Mouse (Mus musculus) large intestine, adult 2 months (tissue): ENCODE results near the gene Ndufs1. TPM values are rescaled to one million over a fixed set of nuclear protein-coding genes. Genes with fewer than 3 reads are reported as not detected.
"Not testable (repeated sequence)": the region's sequence is repeated elsewhere in the genome, so short reads cannot be mapped to it uniquely, and the experiment has no call there.

Source experiments
- DNase-seq: peaks from one replicate; pipeline ENCODE4 v3.0.0-alpha.2; 2012; ENCODE audit warnings: low read depth, low spot score
- WGBS: fragments of 180-500 bp; shearing (Covaris S2); methylation state at CpG from one replicate; pipeline ENCODE4 v1.1.7; 2018; 5-methylcytosine and 5-hydroxymethylcytosine counted together
- polyA plus RNA-seq: library from polyadenylated mRNA; depleted of rRNA; stranded (reverse); fragments of >200 nt; gene quantifications from 2 replicates; pipeline ENCODE4 v1.2.3, GENCODE M21; 2012

Ndufs1 gene
- polyA plus RNA-seq, 1 experiment: 51.2 TPM

DNA sequence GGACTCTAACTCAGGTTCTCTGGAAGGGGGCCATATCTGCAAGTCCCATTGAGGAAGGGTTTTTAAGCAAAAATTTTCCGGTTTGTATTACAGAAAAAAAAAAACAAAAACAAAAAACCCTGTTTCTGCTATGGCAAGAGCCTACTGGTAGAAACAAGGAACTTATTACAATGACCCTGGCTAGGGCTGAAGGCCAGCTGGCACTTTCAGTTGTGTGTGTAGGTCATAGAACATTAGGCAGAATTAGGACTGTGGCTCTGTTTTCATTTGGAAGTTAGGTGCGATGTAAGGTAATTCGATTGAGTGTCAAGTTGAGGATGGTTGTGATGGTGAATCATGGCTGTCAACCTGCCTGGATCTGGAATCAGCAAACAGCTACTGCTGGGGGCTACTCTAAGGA is 11.9 kb upstream of the Ndufs1 start:
- DNase-seq: no peak
- 82% methylated on average over 3 of the region's 3 CpGs for WGBS

DNA sequence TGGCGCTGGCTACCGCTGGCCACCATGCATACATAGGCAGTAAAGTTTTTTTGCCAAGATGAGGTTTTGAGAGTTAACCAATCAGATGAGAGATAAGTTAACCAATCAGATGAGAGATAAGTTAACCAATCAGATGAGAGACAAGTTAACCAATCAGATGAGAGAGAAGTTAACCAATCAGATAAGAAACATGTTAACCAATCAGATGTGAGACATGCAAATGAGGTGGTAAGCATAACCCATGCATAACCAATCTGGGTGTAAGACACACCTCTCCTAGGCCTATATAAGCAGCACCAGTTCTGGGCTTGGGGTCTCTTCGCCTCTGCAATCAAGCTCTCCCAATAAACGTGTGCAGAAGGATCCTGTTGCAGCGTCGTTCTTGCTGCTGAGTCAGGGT is 8.8 kb upstream of the Ndufs1 start:
- WGBS: 92% methylated on average over 6 of the region's 6 CpGs
- DNase-seq: not testable (repeated sequence)

DNA sequence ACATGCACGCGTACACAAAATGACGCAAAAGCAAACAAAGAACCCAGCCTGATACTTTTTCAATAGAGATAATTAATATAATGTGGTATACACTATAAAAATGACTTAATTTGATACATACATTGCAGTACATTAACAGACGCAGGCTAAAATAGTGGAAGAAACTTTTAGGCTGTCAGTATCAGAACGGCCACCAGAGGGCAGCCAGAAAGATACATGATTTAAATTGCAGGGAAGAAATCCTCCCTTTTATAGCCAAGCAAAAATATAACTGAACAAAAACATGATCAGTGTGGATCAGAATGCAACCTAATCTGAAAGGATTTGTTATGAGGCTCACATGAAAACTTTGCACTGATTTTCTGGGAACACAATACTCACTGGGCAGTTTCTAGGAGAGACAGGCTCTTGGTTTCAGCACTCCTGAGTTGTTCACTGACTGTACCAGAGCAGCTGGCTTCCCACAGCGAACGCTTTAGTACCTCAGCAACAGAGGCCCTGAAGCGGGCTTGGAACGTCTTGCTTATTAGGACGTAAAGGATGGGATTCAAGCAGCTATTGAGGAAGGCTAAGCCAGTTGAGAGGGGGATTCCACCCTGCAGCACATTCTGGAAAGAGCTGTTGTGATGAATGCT is 6.1 kb upstream of the Ndufs1 start:
- no peak for DNase-seq
- 59% methylated on average over 10 of the region's 10 CpGs for WGBS

DNA sequence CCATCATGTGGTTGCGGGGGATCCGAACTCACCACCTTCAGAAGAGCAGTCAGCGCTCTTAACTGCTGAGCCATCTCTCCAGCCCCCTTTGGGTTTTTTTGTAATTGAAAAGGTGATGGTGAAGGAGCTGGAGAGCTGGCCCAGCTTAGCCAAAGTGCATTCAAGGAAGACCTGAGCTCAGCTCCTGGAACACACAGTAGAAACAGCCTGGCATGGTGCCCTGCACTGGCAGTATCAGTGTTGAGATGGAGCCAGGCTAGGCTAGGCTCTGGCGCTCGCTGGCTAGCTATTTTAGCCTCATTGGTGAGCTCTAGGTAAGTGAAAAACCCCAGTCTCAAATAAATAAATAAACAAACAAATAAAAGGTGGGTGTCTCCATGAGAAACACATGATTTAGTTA is 5.6 kb upstream of the Ndufs1 start:
- DNase-seq: no peak
- 72% methylated on average over 5 of the region's 5 CpGs for WGBS

DNA sequence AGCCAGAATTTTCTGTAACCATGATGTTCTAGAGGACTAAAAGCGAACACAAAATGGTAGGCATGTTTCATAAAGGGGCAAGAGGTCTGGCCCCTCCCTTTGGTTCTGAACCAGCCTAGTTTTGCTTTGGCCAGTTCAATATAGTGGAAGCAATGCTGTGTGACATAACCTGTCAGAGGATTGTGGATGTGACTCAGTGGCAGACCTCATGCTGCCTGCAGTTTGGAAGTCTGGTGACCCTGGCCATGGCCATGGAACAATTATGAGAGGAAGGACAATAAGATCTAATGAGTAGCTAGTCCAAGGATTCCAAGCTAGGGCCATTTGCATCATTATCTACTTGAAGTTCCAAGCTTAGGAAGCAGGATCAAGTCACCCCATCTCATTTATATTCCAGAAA is 4.8 kb upstream of the Ndufs1 start:
- 98% methylated on average over 1 of the region's 1 CpGs for WGBS
- DNase-seq: no peak

- peak; percentile 95 for DNase-seq
- WGBS: 3% methylated on average over 3 of the region's 3 CpGs
Observed at GRCm38 (mm10) chr1:63181019-63181418, 4.4 kb upstream of the Ndufs1 start.

- DNase-seq: not testable (repeated sequence)
- 70% methylated on average over 4 of the region's 4 CpGs for WGBS
Observed at GRCm38 (mm10) chr1:63180575-63180974, 3.9 kb upstream of the Ndufs1 start.

DNA sequence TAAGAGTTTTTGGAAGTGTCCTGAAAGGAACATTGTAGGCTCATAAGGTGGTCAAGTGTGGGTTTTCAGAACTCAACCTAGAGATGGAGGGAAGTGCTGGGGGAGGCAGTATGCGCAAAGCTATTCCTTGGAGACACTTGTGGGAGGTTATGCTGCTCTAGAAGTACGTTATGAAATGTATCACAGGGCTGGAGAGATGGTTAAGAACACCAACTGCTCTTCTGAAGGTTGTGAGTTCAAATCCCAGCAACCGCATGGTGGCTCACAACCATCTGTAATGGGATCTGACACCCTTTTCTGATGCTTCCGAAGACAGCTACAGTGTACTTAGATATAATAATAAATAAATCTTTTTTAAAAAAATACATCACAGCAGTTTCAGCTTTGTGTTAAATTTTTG is 3.5 kb upstream of the Ndufs1 start:
- WGBS: 92% methylated on average over 4 of the region's 4 CpGs
- DNase-seq: no peak

GRCm38 (mm10) chr1:63178308-63178707 is 1.7 kb upstream of the Ndufs1 start:
- no peak for DNase-seq
- 39% methylated on average over 3 of the region's 3 CpGs for WGBS

GRCm38 (mm10) chr1:63176259-63176603 is 402 bp downstream of the Ndufs1 start:
- under 1% methylated on average over 14 of the region's 14 CpGs for WGBS
- DNase-seq: no peak

DNA sequence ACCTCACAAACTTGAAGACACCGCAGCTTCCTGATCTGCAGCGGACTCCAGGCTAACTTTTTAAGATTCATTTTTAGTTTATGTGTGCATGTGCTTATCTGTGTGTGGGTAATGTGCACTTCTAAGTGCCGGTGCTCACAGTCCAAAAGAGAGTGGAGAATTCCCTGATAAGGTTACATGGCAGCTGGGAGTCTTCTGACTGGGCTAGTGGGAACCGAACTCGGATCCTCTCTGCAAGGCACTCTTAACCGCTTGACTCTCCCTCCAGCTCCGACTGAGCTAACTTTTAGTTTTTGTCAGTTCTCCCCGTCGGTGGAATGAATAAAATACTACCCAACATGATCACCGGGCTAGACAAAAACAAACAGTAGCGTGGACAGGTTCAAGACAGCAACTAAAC is 780 bp downstream of the Ndufs1 start:
- 4% methylated on average over 11 of the region's 11 CpGs for WGBS
- no peak for DNase-seq

- 55% methylated on average over 2 of the region's 2 CpGs for WGBS
- DNase-seq: no peak
Observed at GRCm38 (mm10) chr1:63168638-63169037, 8.0 kb downstream of the Ndufs1 start.

- WGBS: 96% methylated on average over 13 of the region's 13 CpGs
- no peak for DNase-seq
Observed at GRCm38 (mm10) chr1:63140231-63140630, 36.4 kb downstream of the Ndufs1 start.

- DNase-seq: not testable (repeated sequence)
- 88% methylated on average over 1 of the region's 1 CpGs for WGBS
Observed at GRCm38 (mm10) chr1:63138586-63138985, 38.0 kb downstream of the Ndufs1 start.

- WGBS: 70% methylated on average over 2 of the region's 2 CpGs
- no peak for DNase-seq
Observed at GRCm38 (mm10) chr1:63137971-63138370, 38.7 kb downstream of the Ndufs1 start.

- DNase-seq: no peak
- 84% methylated on average over 3 of the region's 3 CpGs for WGBS
Observed at GRCm38 (mm10) chr1:63134530-63134929, 42.1 kb downstream of the Ndufs1 start.

GRCm38 (mm10) chr1:63131766-63132165 is 44.9 kb downstream of the Ndufs1 start:
- 90% methylated on average over 11 of the region's 11 CpGs for WGBS
- no peak for DNase-seq

- DNase-seq: no peak
- 80% methylated on average over 2 of the region's 2 CpGs for WGBS
Observed at GRCm38 (mm10) chr1:63130883-63131282, 45.8 kb downstream of the Ndufs1 start.

DNA sequence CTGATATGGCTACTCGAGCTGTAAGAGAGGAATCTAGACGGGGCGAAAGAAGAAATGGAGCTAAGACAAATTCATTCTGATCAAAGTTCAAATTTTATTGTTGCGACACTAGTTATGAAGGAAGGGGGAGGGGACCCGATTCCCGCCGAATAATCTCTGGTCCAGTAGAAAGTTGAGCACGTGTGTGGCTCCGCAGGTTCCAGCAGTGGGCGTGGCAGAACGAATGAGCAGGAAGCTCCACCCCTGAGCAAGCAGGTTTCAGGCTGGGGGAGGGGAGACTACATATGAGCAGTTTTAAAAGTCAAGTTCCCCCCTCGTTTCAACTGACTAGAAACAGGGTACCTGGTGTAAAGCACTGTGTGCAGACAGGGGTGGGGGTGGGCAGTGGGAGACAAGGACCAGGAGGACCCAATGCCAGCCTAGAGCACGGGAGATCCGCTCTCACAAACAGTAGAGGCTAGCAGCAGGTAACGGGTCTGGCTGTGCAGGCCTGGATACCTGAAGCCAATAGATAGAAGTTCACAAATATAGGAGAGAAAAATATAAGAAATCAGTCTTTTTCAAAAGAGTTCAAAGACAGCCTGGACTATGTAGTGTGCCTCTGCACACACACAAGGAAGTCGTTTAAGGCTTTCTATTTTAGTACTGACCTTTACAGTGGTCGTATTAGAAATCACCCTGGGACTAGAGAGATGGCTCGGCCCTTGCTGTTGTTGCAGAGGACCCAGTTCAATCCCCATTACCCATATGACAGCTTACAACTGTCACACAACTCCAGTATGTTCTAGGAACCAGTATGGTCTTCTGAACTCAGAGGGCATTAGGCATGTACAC is 46.6 kb downstream of the Ndufs1 start:
- DNase-seq: no peak
- WGBS: 5% methylated on average over 18 of the region's 18 CpGs

- 18% methylated on average over 3 of the region's 3 CpGs for WGBS
- DNase-seq: no peak
Observed at GRCm38 (mm10) chr1:63129273-63129672, 47.4 kb downstream of the Ndufs1 start.

GRCm38 (mm10) chr1:63126206-63126605 is 50.4 kb downstream of the Ndufs1 start:
- 94% methylated on average over 3 of the region's 3 CpGs for WGBS
- no peak for DNase-seq
